Mouse (Mus musculus) cerebellum, adult (tissue): ENCODE measurements around the gene Myh6.
"Not testable (repeated sequence)": the region's sequence is repeated elsewhere in the genome, so short reads cannot be mapped to it uniquely, and the experiment has no call there.

Experiments
- ATAC-seq: cut with Nextera tagmentation; 2 replicates; pipeline ENCODE4 v1.9.2; 2017; ENCODE audit warnings: mild to moderate bottlenecking, moderate library complexity, mixed read lengths; ENCODE audit not compliant: insufficient number of reproducible peaks, low FRiP score, low TSS enrichment

The Myh6 gene

DNA sequence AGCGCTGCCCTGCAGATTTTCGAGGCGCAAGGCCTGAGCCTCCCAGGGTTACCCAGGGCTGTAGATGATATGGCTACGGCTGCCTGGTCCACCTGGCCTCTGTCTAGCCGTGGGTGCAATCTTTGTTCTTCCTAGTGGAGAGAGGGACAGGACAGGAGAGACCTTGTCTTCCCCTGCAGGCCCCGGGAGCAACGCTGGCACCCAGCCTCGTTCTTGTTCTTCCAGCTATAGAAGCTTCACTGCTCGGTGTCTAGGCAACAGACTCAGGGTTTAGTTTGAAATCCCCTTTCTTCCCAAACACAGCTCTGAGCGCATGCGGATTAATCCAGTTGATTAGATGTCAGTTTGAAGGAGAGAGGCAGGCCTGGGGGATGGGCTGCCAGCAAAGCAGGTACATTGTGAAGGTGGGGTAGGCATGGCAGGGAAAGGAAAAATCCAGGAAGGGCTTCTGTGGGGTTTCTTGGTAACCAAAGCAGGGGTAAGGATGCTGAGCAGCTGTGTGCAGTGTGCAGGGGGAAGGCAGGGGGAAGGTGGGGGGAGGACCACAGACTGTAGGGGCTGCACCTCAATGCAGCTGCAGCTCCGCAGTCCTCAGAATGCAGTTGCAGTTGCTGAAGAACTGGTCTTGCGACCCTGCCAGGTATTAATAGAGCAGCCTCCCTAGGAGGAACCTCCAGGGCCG, 28.9 kb upstream of the Myh6 start:
- ATAC-seq, result no peak

DNA sequence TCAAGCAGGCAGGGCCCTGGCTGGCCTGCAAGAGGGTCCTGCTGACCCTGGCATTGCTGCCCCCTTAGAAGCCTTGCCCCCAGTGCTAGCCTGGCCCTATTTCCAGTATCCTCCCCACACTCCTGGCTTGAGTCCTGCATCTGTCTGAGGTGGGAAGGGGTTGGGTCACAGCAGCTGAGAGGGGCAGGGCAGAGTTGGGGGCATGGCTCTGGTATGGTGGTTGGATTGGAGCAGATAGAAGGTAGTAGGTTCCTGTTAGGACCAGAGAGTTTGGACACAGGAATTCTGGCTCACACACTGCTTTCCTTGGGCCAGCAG, 28.1 kb upstream of the Myh6 start:
- ATAC-seq, result no peak

DNA sequence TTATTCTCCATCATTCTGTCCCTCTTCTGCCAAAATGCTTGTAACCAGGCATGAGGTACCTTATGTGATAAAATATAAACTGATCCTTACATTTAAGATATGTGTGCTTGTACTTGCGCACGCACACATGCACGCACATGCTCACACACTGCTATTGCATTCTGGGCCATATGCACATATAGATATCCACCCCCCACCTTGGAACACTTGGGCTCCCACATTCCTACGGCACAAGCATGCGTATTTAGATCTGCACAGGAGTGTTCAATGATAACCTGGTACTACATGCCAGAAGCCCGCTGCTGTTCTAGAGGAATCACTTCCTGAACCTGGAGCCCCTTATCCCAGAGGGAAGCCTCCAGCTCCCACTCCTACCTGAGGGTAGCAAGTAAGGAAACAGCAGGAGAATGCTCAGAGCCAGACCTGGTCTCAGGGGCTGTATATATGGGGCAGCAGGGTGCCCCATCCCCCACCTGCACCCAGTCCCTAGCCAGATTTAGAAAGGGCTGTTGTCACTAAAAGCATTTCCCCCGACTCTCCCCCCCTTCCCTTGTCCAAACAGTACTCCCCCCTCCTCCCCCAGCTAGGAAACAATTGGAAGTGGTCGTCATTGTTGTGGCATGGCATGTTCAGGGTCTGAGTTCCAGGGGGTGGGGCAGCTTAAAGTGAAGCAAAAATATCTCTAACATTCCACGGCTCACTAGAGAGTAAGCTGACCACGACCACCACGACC, 27.6 kb upstream of the Myh6 start, which contains the start of gene Myh7:
TSS of gene Myh7 (minus strand) at position 491 of the 733 bp plus-strand sequence.
- no peak for ATAC-seq

DNA sequence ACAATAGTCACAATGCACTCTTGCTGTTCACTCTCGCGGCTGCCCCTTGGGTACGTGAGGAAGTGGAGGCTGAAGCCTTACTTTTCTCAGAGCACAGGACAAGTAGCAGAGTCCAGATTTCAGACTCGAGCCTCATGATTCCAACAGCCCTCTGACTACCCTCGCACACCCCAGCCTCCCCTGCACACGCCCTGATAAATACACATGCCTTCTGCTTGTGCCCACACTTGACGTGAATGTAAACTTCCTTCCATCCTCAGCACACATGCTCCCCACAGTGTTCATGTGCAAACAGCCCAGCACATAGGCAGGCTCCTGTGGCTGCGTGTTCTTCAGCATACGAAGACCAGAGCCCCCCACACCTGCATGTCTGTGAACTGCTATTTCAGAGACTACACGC, 26.9 kb upstream of the Myh6 start:
- ATAC-seq, result no peak

DNA sequence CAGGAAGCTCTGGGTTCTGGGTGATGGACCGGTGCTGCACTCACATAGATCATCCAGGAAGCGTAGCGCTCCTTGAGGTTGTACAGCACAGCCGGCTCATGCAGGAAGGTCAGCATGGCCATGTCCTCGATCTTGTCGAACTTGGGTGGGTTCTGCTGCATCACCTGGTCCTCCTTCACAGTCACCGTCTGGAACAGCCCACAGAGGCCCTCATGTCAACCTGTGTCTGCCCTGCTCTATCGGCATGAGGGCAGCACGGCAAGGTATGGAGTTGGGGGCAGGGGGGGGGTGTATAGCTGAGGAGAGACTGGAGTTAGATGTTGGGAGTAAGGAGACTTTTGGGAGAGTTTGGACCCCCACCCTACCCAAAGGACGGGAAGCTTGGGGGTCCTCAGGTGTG, 25.5 kb upstream of the Myh6 start:
- no peak for ATAC-seq

DNA sequence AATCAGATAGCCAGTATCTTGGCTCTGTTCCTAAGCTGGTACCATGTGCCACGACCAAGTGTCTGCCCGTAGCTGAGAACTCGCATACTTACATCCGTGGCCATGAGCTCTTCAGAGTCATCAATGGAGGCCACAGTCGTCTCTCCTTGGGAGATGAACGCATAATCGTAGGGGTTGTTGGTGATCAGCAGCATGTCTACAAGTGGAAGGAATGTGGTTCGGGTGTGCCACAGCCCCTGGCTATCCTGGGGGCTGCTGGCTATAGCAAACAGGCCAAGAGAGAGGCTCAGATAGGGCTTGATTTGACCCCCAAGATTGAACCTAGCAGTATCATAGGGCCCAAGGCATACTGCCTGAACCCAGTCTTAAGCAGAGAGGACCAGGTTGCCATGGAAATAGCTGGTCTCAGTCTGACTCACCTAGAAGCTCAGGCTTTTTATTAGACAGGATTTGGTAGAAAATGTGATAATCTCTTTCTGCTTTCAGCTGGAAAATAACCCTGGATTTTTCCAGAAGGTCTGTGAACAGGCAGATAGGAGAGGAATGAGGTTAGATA, 23.2 kb upstream of the Myh6 start:
- no peak for ATAC-seq

DNA sequence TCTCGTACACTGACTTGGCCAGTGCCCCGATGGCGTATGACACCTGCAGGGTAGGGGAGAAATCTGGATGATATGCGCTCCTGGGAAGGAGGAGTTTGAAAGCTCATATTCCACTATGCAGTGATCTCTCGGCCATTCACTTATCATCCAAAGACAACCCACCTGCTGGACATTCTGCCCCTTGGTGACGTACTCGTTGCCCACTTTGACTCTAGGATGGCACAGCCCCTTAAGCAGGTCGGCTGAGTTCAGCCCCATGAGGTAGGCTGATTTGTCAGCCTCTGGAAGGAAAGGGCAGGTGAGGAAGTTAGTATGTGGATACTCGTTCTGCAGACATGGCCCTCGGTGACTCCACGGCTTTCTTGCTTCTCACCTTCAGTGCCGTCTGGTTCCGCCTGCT, 22.2 kb upstream of the Myh6 start:
- ATAC-seq, result no peak

DNA sequence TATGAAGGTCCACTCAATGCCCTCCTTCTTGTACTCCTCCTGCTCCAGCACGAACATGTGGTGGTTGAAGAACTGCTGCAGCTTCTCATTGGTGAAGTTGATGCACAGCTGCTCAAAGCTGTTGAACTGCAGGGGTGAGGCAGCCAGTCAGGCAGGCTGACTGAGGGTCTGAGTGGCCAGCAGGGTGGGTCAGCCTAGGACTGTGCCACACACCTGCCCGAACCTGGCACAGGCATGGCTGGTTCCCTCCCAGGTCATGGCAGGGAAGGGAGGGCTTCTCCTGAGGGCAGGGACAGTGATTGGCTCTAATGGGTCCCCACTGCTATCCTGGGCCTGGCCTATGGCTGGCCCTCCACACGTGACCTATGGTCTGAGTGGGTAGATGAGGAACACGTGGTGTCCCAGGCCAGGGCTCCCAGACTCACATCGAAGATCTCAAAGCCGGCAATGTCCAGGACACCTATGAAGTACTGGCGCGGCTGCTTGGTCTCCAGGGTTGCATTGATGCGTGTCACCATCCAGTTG, 21.7 kb upstream of the Myh6 start:
- ATAC-seq, result not testable (repeated sequence)

DNA sequence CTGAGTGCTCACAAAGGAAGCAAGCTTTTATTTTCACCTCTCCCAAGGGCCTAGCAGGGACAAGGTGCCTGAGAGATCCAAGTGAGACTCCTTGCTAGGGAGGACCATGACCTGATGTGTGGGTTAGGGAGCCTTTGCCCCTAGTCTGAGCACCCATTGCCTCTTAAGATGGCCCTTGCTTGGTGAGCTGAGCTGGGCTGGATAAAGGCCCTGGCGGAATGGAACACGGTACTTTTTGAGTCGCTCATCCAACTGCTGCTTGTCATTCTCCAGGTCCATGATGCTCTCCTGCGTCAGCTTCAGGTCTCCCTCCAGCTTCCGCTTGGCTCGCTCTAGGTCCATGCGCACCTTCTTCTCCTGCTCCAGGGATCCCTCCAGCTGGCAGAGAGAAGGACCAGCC, 15.2 kb upstream of the Myh6 start:
- ATAC-seq, result no peak

DNA sequence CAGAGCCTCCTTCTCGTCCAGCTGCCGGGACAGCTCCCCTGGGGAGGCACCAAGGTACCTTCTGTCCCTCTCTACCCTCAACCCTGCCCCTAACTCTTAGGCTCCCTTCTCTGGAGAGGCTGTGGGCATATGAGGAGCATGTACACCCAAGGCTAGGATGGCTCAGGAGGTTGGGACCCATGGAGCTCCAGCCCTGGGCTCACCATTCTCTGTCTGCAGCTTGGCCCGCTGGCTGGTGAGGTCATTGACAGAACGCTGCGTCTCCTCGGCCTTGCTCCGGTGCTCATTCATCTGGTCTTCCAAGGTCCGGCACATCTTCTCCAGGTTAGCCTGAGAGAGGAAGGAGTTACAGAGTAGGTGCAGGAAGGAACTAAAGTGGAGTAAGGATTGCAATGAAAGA, 11.9 kb upstream of the Myh6 start:
- no peak for ATAC-seq

DNA sequence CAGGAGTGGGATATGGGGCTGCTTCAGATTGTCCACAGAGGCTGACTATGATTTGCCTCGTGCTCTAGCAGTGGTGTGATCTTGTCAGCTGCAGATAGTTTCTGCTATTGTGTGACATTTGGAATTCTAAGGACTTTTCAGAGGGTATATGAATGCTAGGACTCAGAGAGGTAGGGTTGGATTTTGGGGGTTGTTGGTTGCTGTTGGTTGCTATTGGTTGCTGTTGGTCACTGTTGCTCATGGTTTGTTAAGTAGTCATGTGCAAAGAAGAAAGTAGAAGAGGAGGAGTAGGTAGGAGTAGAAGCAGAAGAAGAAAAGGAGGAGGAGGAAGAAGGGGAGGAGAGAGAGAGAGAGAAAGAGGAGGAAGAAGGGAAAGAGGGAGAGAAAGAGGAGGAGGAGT, 9.9 kb upstream of the Myh6 start, which contains the start of gene Gm17428:
TSS of gene Gm17428 (plus strand) at position 301 of the 400 bp plus-strand sequence.
- no peak for ATAC-seq

DNA sequence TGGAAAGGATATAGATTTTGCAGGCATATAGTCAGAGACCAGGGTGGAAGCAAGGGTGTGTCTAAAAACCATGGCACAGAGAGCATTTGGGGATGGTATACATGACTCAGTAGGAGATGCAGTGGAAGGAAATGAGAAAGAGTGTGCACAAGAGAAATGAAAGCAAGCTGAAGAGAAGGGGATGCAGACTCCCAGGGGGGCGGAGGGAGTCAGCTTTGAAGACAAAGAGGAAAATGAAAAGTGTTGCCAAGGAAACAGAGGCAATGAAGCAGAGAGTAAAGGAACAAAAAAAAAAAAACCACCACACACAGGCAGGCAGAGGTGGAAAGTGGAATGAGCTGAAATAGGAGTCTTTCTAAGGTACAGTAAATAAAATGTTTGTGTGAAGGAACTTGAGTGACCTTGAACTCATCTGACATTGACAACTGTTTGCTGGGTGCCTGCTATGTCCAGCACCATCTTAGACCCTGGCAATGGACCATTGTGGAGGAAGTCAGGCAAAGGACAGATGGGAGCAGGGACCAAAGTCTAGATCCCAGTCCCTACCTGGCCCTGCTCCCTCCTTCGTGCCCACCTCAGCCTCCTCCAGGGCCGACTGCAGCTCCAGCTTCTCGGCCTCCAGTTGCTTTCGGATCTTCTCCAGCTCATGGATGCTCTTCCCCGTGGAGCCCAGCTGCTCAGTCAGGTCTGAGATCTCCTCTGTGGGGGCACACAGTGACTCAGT, 7.5 kb upstream of the Myh6 start:
- ATAC-seq, result no peak

DNA sequence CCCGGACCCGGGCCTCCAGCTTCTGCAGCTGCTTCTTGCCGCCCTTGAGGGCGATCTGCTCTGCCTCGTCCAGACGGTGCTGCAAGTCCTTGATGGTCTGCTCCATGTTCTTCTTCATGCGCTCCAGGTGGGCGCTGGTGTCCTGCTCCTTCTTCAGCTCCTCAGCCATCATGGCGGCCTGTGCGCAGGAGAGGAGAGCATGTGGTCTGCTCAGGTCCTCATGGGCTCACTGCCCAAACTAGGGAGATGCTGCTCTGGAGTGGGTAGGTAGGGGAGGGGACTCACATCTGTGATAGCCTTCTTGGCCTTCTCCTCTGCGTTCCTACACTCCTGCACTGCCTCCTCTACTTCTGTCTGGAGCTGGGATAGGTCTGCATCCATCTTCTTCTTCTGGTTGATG, 6.1 kb upstream of the Myh6 start:
- ATAC-seq, result not testable (repeated sequence)

DNA sequence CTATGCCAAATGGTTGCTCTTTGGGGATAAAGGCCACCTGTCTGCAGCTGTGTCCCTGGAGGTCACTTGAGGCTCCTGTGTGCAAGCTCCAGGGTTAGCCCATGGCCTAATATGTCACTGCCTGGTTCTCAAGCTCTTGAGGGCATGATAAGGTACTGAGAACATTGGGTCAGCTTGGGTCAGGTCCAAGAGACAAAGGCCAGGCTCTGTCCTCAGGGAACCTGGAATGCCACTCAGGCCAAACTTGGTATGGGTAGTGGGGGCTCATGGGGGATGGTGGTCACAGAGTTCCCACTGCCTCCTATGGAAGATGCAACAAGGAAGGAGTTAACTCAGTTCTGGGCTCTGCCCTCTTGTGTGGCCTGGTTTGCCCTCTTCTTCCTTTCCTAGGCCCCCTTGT, 1.6 kb upstream of the Myh6 start:
- ATAC-seq, result no peak

DNA sequence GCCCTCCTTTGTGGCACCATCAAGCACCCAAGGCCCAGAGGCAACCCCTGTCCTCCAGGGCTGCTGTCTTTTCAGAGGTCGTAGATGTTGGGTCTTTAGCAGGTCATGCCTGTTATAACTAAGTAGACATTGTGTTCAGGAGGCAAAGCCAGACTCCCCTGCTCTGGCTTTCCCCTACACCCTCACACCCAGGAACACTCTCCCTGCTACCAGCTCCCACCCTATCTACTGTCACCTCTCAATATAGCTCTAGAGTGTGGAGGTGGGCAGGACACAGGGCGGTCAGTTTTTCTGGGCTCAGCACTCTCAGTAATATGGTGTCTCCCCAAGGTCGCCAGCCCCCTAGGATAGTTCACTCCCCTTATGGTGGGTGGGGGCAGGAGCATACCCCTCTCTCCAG, 1.1 kb upstream of the Myh6 start:
- ATAC-seq, result no peak

DNA sequence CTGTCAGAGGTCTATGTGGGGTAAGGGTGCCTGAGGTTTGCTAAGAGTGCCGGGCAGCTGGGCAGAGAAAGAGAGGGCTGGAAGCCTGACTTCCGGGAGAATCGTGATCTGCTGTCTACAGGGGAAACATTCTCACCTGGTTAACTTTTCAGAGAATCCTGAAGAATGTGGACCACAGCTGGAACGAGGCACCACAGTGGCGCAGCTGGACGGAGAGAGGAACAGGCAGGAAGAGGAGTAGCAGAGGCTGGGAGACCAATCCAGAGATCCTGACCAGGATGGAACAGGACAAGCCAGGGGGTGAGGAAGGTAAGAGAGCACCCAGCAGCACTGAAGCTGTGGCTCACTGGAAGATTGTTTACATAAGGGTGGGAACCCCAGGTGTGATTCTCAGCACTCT, 1.1 kb downstream of the Myh6 start:
- no peak for ATAC-seq

DNA sequence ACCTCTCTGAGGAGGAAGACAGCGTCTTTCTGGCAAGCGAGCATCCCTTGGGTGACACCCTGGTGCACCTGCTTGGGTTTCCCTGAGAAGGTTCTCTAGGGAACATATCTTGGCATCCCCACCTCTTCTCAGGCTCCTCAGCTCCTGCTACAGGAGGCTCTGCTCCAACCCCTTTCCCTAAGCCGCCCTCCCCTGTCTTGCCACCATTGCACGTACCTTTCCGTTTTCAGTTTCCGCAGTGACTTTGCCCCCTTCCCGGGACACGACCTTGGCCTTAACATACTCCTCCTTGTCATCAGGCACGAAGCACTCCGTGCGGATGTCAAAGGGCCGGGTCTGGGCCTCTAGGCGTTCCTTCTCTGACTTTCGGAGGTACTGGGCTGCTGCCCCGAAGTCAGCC, 1.7 kb downstream of the Myh6 start:
- no peak for ATAC-seq

DNA sequence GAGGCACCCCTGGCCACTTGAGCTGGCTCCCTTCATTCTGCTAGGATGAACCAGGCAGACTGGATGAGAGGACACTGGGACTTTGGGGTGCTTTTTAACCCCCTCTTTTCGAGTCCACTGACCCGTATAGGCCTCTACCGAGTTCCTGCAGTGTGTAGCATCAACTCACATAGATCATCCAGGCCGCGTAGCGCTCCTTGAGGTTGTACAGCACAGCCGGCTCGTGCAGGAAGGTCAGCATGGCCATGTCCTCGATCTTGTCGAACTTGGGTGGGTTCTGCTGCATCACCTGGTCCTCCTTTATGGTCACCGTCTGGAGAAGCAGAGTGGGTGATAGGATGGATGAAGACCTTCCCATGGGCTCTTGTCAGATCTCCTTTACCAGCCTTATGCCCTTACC, 3.0 kb downstream of the Myh6 start:
- no peak for ATAC-seq

DNA sequence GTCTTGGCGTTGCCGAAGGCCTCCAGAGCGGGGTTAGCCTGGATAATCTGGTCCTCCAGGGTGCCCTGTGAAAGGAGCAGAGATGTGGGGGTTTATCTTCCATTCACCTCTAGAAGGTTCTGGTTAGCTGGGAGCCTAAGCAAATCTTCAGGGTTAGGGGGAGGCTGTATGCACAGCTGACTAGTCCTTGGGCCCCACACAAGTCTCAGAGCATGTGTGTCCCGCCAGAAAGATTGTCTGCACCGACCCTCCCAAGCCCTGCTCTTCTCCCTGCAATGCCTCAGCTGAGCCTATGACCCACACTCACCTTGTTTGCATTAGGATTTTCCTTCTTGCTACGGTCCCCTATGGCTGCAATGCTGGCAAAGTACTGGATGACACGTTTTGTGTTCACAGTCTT, 4.0 kb downstream of the Myh6 start:
- ATAC-seq, result no peak

DNA sequence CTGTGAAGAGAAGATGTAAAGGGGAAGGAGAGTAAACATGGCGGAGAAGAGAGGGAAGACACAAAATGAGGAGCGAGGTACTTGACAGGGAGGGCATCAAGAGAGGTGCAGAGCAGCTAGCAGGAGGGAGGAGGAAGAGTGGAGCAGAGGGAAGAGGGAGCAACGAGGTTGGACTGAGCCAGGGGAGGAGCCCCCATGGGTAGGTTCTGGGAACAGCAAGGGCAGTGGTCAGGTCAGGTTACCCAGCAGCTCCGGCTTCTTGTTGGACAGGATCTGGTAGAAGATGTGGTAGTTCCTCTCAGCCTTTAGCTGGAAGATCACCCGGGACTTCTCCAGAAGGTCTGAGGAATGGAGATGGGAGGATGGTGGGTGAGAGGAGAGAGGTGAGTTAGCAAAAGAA, 5.2 kb downstream of the Myh6 start:
- ATAC-seq, result no peak

DNA sequence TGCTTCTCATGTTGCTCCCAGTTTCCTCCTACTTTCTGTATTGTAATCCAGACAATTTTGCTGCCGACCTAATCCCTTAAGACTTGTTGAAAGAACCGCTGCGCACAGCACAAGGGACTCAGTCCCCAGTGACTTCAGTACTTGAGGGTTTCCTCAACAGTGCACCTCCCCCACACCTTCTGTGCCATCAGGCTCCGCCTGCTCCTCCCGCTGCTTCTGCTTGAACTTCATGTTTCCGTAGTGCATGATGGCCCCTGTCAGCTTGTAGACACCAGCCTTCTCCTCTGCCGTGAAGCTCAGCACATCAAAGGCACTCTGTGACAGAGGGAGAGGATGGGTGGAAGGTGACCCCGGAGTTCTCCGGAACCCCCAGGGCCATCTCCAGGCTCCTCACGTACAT, 6.0 kb downstream of the Myh6 start:
- ATAC-seq, result no peak
